Mouse (Mus musculus) mesoderm, embryonic 11.5 days (tissue): ENCODE results near the gene Capn10.
A peak's percentile ranks its signal among the peaks of the same experiment; 100 is the strongest.
"Not testable (repeated sequence)": the region's sequence is repeated elsewhere in the genome, so short reads cannot be mapped to it uniquely, and the experiment has no call there.

Experiments
- DNase-seq: peaks from one replicate; pipeline ENCODE4 v3.0.0-alpha.2; 2012; ENCODE audit warnings: low read depth, low spot score

Capn10 gene

DNA sequence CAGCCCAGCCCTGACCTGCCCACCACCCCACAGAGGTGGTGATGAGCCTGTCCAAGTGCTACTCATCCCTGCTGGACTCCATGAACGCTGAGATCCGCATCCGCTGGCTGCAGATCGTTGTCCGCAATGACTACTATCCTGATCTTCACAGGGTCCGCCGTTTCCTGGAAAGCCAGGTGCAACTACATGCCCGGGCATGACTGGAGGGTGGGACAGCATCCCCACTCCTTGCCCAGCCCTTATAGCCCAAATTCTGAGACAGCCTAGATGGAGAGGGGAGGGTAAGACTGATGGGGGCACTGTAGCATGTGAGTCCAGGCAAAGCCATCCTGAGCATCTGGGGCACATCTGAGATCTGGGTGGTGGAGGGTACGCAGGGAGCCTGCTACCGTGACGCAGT is 15.0 kb upstream of the Capn10 start:
- no peak for DNase-seq

DNA sequence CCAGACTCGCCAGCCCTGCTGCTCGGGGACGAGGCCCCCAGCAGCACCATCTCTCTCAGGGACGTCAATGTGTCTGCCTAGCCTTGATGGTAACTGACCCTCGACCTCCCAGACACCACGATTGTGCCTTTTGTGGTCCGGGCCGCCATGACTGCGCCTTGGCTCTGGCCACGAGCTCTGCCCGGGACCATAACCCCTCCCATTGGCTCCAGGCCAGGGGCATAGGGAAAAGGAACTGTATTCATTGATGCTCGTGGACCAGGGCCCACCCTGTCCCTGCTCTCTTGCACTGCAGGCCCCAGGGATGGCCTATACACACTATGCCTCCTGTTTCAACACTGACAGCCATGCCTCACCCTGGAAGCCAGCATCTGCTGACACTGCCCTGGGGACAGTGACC is 14.4 kb upstream of the Capn10 start:
- DNase-seq = no peak

DNA sequence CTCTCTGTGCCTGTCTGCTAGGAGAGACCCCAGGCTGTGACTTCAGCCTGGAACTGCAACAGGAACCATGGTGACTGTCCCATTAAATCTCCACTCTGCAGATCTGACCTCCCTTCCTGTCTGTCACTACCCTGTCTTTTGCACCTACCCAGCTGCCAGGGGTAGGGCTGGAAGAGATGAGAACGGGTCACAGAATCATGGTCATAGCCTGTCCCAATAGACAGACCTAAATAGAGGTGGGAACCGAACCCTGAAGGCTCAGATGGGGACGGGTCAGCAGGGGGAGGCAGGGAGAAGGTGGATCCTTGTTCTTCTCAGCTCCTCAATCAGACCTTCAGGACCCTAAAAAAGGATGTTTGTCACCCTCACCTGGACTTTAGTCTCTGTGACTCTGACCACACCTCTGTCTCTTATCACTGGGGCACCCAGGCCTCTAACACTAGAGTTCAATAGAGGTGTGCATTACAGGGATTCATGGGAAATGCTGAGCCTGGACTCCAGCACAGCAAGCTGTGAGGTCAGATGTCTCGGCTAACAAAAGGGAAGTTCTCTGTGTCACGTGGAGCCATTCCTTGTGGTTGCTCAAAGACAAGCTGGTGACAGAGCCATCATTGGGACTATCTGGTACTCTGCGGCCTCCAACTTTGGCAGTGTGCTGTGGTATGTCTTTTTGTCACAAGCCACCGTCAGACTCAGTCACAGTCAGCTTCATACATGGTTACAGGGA is 13.5 kb upstream of the Capn10 start:
- DNase-seq = no peak

DNA sequence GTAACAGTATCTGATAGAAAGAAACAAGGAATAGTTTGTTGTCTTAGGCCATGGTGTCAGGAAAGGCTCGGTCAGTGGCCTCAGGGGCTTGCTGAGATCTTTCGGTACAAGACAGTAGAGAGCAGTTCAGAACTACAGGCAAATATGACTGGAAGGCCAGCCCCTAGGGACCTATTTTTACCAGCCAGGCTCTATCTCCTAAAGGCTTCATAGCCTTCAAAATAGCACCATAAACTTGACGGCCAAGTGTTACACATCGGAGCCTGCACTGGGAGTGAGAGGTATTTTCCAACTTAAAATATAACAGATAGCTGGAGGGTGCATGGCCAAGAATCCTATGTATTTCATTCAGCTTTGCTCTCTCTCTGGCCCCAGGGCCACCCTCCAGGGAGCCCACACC is 12.7 kb upstream of the Capn10 start:
- DNase-seq = no peak

DNA sequence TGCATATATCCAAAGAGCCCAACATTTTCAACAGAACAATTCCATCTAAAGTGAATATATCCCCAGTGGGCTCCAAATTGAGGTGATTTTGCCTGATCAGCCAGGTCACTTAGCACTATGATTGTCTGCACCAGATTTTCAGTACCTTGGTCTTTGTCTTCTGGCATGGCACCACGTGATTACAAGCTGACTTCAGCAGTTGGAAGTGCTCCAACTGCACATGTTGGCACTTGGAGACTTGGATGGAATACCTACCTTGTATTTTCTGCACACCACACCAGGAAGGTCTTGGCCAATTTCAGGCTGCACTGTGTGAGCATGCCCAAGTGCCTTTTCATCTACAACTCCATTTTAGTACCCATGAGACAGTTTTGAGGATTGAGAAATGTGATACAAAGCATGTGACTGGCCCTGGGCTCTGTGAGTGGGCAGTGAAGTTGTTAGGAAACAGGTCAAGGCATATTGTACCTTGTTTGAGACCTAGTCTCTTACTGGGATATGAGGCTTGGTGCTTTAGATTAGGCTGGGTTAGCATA is 3.9 kb upstream of the Capn10 start:
- DNase-seq = no peak

DNA sequence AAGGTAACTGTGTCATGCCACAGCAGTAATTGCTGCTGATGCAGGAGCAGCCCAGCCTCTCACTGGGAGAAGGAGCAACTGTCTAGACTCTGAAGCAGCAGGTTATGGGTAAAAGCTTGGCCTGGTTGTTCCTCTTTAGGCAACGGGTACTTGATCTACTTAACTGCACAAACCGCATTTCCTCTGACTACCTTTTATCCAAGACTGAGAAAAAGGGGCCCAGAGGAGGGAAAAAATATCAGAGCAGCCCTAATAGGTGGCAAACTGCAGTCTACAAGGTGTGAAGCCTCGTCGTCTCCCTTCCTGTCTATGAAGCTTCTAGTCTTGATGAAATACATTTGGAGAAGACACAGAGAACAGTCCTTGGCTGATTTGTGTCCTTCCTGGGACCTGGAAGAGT is 565 bp upstream of the Capn10 start:
- no peak for DNase-seq

DNA sequence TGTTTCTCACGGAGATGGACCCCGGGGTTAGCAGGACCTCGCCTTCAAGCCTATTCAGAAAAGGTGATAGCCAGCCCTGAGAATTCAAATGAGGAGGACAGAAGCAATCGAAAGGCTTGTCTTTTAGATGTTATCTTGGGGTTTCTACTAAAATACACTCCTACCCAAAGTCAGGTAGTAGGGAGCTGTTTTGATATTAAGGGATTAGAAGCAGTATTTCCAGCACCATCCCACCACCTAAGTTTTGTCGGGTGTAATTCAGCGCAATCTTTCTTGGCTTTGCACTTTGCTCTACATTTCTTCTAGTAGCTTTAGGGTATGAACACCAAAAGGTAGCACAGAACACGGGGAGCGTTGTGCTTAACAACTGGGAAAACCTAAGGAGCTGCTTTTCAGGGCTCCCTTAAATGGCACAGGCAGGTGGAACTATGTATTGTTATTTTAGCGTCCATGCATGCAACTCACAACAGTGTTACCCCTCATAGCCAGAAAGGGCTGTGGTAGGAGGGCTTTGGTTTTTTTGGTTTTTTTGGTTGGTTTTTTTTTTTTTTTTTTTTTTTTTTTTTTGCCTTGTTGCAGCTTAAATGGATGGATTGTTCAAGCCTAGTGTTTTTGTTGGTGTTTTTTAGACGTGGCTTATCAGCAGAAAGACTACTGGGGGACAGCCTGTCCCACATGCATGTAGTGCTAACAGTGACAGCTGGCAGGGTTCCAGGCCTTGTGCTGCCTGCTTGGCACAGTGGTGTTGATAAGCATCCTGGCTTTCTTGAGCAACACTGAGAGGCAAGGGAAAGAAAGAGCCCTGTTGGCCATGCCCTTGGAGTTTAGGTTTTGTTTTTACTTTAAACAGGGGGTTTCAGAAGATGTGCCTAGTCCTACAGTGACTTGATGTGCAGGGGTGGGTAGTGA is 1.1 kb downstream of the Capn10 start:
- no peak for DNase-seq

DNA sequence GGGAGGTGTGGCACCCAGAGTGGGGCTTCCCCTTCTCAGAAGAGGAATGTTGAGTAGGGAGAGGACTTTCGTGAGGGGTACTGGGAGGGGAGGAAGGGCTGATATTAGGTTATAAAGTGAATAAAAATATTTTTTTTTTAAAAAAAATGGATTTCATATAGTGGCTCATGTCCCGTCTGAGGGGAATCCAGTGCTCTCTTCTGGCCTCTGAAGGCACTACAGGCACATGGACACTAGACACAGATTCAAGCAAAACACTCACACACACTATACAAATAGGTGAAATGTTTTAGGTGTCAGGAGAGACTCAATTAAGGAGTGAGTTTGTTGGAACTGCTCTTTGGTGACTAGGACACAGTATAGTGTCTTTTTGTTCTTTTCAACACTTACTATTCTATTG is 1.8 kb downstream of the Capn10 start:
- DNase-seq = no peak

DNA sequence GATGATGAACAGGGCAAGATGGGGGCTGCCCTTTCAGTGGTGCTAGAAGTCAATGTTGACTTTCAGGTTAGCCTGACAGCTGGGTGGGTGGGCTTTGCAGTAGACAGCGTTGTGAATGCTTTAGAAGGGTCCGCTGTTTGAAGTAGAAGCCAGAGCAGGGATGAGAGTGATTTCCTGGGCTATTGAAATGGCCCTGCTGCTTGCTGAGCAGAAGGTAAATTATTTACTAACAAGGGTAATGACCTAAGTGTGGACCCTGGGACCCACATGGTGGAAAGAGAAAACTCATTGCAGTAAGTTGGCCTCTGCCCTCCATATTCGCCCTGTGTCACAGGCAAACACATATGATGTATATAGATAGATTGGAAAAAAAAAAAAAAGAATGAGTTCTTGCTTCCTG is 2.3 kb downstream of the Capn10 start:
- no peak for DNase-seq

DNA sequence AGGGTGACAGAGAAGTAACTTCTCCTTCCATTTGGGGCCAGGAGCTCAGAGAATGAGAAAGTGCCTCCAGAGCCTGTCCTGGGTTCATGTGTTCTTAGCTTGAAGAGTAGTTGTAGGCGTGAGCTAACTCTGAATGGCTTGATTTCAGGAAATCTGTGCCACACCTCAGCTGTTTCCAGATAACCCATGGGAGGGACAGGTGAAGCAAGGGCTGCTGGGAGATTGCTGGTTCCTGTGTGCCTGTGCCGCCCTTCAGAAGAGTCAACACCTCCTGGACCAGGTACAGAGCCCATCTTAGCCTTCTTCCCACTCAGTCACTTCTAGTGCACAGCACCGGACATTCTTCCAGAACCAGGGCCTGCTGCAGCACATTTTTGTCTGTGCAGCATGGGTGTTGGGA is 3.6 kb downstream of the Capn10 start:
- DNase-seq = no peak

DNA sequence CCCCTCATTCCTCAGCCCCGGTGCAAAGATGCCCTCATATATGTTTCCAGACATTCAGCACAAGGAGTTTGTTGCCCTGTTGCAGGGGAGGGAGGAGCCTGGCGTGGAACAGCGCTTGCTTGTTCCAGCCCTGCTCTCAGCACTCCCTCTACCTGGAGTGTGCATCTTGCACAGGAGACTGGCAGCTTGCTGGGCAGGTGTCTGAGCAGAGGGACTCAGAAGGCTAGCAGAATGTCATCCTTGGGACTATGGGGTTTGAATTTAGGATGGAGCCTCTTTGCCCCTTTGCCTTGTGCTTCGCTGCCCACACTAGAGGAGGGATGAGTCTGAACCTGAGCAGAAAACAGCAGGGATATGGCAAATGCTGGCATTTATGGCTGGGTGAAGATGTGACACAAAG is 5.6 kb downstream of the Capn10 start:
- DNase-seq = no peak

DNA sequence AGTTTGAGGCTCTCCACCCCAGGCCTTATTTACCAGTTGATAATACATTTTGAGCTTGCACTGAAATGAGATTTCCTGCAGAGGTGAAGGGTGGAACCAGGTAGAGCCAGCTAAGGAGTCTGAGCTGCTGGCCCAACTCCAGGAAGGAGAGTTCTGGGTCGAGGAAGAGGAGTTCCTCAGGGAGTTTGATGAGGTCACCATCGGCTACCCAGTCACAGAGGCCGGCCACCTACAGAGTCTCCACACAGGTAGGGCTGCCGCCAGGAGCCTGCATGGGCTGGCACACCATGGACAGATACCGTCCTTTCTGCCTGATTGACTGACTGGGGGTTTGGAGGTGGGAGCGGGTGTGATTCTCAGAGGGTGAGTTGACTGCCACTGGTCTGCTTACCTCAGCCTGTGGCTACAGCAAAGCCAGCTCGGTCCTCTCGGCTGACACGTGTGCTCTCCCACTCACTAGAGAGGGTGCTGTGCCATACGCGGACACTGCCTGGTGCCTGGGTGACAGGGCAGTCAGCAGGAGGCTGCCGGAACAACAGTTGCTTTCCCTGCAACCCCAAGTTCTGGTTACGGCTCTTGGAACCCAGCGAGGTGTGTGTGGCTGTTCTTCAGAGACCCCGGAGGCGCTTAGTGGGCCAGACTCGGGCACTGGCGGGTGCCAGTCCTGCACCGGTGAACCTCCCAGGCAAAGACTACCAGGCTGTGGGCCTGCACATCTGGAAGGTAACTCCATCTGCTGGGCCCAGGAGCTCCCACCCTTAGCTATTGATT is 9.2 kb downstream of the Capn10 start:
- no peak for DNase-seq

DNA sequence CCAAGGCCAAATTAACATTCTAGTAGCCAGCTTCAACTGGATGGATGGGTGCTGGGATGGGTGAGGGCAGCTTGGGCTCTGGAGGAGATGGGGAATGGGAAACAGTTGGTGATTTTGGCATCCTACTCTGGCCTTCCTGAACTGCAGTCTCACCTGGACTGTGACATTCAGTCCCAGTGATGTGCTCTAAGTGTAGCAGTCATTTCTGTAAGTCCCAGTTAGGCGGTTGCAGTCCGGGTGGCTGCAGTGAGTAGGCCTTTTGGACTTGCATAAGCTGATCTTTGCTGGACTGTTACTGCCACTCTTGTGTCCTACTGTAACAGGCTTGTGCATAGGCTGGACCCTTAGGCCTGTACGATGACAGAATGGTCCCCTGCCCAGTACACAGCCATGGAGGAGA is 13.8 kb downstream of the Capn10 start:
- no peak for DNase-seq

DNA sequence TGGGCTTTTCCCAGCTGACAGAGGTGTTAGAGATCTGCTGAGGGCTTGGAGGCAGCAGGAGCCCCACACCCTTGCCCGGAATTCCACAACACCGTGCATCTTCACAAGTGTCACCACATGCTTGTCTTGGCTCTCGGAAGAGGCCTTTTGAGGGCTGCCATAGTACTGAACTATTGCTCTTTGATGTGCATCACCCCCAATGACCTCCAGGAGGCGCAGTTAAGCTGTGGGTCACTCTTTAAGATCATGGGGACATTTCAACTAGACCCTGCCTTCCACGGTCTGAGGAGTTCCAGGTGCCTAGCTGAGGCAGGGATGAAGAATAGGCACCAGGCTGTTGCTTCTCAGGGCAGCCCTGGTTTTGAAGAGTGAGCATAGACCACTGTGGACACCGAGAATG is 15.2 kb downstream of the Capn10 start:
- peak; percentile 18 for DNase-seq

DNA sequence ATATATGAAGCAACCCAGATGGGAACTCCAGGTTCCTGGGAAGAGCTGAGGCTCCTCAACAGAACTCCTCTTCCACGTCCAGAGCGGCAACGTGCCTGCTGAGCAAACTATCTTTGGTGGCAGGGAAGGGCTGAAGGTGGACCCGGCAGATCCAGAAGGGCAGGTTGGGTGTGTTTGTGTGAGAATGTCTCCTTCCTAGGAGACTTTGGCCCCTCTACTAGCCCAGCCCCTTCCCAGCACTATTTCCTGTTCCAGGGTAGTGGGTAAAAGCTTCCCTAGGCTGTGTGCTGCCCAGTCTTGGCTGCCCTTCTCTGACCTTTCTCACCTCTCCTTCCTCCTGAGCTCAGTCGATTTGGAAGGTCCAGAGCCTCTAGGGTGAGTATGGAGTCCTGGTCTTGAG is 16.4 kb downstream of the Capn10 start, which contains the start of gene Gpr35:
TSS of gene Gpr35 (plus strand) at position 259 of the 400 bp plus-strand sequence.
- DNase-seq = no peak

DNA sequence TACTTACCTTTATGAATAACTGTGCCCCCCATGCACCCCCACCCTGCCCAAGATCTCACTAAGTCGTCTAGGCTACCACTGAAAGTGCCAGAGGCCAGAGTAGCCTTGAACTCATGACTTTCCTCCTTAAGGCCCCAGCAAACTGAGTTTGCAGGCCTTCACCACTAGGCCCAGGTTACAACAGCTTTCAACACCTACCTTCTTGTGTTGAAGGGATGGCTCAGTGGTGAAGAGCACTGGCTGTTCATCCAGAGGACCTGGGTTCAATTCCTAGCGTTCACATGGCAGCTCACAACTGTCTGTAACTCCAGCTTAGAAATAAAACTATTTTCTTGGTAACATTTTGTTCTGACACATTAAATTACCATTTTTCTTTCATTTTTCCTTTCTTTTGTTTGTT is 19.5 kb downstream of the Capn10 start:
- no peak for DNase-seq

DNA sequence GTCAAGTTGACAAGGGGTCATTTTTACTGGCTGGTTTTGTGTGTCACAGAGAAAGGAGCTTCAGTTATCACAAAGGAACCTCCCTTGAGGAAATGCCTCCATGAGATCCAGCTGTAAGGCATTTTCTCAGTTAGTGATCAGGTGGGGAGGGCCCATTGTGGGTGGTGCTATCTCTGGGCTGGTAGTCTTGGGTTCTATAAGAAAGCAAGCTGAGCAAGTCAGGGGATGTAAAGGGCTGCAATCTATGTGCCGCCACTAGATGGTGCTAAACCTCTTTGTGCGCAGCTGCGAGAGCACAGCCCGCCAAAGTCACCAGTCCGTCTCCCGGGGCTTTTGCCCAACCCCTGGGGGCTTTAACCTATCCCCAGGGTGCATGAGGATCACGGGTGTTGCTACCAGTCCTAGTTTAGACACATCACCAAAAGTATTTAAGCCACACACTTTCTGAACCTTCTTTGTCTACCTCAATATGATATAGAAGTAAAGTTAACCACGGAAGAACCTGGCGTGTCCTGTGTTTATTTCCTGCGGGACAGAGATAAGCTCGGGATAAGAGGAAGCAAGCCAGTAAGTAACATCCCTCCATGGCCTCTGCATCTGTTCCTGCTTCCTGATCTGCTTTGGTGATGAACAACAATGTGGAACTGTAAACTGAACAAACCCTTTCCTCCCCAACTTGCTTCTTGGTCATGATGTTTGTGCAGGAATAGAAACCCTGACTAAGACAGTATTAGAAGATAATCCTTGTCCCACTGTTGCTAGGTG is 22.6 kb downstream of the Capn10 start:
- DNase-seq = not testable (repeated sequence)

DNA sequence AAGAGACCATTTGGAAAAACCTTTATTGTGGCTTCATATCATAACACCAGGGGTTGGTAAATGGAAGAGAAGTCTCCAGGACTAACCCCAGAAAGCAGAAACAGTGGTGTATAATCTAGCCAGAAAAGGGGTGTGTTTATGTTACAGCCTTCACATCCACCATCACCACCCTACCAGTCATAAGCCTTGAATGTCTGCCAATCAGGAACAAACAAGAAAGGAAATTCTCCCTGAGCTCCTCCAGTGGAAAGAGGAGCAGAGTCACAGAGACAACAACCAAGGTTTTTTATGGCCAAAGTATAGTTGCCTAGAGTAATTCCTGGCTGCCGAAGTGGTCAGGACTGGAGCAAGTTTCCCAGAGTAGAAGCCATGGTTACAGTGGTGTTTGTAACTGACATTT is 24.8 kb downstream of the Capn10 start:
- DNase-seq = no peak

DNA sequence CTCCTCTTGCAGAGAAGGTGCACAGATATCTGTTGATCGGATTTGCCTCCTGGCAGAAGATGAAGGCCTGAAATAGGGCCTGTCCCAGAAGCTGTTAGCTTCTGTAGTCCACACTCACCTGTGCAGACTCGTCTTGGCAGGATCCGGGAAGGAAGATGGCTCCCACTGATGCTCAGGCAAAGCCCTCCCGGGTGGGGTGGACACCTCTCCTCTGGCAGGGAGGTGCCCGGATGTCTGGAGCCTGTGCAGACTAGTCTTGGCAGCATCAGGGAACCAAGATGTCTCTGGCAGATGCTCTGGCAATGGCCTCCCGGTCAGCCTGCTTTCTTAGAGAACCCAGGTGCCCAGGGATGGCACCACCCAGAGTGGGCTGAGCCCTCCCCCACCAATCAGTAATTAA is 36.6 kb downstream of the Capn10 start:
- not testable (repeated sequence) for DNase-seq

DNA sequence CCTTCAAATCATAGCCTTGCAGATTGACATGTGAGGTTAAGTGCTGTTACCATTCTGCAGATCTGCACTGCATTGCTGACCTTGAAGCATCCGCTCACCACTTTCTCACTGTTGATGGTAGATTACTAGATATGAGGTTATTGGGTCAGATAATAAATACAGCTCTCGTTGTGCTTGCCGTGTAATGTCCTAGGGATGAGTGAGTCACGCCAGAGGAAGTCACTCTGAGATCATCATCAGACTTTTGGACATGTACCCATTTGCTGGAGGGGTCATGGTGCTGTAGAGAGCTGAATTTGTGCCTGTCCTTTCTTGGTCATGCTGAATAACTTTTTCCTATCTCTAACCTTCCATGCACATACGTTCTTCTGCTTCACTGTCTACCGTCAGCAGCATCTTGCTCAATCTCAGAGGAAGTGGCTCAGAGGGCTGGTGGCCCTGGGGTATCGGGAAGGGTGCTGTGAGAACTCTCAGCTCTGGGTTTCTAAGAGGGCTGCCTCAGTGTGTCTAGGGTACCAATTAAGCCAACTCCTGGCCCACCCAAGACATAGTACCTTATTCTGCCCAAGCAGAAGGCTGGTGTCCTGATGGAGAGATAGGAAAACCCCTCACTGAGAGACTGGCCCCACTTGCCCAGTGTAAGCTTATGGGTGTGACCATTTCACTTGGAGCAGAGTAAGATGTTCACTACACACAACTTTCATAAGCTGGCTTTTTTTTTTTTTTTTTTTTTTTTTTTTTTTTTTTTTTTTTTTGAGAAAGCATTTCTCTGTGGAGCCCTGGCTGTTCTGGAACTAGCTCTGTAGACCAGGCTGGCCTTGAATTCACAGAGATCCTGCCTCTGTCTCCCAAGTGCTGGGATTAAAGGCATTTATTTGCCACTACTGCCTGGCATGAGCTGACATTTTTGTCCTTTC is 38.0 kb downstream of the Capn10 start:
- DNase-seq = no peak
